Mouse (Mus musculus): ENCODE data around the gene Pdzd2.

Pdzd2 gene

GRCm38 (mm10) chr15:12617651-12618050 is 122.1 kb downstream of the Pdzd2 start:
- peak; percentile 38 for DNase-seq

GRCm38 (mm10) chr15:12617220-12617619 is 122.5 kb downstream of the Pdzd2 start:
- DNase-seq: no peak

DNA sequence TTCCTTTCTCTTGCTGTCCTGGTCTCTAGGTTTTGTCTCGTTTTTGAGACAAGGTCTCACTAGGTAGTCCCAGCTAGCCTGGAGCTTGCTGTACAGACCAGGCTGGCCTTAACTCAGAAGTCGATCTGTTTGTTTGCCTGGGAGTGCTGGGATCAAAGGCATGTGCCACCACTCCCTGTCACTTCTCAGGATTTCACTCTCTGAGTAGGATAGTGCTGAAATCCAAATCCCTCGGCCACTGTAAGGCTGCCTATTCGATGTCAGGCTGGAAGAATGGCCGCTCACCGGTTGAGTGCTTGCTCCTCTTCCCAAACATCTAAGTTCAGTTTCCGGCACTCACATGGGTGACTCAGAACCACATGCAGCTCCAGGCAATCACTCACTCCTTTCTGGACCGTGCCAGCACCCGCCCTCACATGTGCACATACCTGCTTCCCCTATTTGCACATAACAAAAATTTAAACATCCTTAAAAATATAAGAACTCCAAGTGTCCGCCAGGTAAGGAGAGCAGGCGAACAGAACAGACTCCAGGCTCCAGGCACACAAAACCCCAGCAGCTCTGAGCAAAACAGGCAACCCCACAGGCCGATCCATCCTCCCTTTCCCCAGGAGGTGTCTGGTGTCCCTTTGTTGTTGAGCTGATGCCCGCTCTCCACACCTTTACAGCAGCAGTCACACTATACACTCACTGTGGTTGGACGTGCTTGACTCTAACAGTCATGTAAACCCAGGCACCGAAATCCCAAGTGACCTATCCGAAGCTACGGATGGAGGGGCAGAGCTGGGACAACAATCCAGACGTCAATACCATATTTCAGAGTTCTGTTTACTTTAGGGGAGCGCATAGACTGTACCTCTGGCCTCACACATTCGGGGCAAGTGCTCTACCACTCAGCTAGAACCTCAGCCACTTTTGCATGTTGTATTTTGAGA is 124.5 kb downstream of the Pdzd2 start:
- no peak for DNase-seq

DNA sequence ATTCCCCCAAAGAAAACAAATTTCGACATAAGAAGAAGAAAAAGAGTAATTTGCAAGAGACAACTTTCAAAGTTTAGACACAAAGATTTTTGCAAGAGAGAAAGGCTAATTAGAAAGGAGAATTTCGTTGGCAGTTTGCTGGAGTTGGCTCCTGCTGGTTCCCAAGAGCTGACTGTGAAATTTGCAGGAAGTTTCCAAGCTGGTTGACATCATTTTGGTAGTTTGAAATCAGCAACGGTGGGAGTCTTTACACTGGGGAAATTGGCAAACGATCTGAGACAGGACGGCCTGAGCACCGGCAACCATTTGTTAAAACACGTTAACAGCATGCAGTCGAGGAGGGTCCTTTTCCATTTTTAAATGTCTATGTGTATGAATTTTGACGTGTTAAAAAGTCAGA is 125.7 kb downstream of the Pdzd2 start:
- no peak for DNase-seq

GRCm38 (mm10) chr15:12612944-12613675 is 126.6 kb downstream of the Pdzd2 start:
- DNase-seq: no peak

DNA sequence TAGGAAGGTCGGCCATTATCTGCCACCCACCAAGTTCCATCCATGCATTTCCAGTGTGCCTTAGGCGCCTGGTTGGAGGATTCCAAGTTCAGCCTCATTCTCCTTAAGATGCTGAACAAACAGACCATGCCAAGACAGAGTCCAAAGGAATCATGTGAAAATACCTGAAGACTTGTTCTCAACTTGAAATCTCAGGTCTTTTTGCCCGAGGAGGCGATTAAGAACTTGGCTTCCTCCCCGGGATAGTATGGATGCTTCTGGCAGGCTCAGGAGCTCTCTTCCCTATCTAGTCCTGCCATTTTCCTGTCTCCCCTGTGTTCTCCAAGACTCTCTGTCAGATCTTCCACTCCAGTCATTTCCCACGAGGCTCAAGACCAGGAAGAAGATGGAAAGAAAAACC is 131.6 kb downstream of the Pdzd2 start:
- no peak for DNase-seq

DNA sequence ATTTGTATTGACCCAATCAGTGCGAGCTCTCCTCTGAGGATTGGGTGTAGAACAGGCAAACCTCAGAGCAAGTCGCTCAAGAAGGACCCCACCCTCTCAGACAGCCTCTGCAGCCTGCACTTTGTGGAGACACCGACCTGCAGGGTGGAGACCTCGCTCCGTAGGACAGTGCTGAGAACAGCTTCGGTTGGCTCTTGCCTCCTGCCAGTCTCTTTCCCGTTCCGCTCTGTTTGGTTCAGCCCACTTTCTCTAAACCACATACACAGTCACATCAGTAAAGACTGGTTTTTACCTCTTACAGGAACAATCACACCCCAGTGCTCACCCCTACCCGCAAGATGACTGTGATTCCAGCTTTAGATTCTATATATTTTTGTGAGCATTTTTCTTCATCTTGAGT is 133.4 kb downstream of the Pdzd2 start:
- no peak for DNase-seq

DNA sequence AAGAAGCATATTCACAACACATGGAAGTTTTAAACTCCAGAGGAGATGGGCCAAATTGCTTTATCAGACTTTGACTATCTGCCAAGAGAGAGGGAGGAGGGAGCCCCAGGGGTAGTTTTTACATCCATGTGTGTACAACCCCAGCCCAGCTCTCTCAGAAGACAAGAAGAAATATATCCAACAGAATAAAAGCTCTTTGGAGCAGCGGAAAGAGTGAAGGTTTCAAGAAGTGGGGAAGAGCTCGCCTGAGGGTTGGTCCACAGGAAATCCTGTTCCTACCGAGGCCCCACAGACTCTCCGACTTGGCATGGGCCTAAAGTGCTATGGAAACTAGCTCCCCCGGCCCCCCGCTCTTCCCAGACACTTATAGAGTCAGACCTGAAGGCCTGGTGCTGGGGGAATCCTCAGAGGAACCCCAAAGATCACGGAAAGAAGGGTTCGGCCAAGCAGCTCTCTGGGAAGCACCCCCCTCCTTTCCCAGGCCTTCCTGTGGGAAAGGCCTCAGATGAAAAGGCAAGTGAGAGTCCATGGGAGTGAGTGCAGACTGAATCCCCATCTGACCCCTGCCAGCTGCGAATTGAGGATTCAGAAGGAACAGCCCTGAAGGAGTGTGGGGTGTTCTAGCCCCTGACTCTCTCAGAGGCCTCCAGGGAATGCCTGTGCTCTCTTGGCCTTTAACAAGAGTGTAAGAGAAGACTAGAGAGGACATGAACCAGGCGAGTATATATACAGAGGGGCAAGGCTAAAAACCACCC is 134.3 kb downstream of the Pdzd2 start:
- DNase-seq: no peak

- no peak for DNase-seq
Measured at GRCm38 (mm10) chr15:12603674-12604073, 136.1 kb downstream of the Pdzd2 start.

DNA sequence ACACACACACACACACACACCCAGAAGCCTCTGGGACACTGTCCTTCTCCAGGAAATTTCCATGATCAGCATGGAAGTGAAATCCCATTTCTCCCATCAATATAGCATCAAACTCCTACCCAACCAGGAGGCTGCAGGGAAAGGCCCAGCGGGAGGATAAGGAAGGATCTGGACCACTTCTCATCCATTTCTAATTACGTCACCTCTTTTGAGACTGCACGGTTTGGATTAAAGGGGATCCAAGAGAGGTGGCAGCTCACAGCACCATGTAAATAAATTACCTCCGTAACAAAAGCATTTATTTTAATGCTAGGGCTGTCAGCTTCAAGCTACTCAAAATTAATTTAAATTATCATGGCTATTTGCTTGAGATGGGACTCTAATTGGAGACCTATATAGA is 146.6 kb downstream of the Pdzd2 start:
- no peak for DNase-seq

- no peak for DNase-seq
Measured at GRCm38 (mm10) chr15:12592628-12593027, 147.1 kb downstream of the Pdzd2 start.

DNA sequence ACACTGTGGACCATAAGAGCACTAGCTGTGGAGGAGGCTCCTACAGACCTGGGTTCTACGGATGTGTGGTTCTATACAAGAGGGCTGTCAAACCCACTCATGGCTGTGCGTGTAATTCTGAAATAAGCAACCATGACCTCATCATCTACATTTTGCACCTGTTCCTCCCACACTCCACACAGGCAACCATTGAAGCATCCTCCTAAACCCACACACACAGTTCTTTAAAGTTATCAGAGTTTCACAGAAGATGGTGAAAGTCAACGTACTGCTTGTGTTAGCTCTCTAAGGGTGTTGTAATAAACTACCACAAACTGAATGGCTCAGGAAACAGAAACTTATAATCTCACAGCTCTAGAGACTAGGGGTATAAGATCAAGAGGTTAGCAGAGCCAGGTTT is 151.1 kb downstream of the Pdzd2 start:
- no peak for DNase-seq

DNA sequence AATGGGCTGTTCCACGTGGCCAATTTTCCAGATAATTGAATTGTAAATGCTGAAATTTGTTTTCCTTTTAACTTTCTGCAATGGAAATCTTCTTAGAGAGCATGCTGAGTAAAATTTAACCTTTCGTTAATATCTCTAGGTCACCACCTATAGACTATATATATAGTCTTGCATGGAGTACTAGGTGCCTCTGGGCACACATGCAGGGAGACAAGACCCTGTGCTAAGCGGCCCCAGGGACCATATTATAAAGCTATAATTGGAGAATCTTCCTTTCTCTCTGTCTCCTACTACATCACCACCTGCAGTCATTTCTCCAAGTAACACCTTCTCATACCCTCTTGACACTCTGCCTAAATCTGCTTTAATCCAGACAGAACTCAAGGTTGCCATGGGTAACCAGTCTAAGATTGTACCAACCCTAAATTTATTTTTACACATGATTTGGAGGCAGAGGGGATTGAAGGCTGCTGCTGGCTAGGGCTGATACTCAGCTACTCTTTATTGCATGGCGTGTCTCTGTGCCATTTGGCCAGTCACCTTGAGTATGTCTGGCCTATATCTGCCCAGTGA is 152.8 kb downstream of the Pdzd2 start:
- DNase-seq: no peak

- DNase-seq: peak; percentile 57
Measured at GRCm38 (mm10) chr15:12586154-12586553, 153.6 kb downstream of the Pdzd2 start.

DNA sequence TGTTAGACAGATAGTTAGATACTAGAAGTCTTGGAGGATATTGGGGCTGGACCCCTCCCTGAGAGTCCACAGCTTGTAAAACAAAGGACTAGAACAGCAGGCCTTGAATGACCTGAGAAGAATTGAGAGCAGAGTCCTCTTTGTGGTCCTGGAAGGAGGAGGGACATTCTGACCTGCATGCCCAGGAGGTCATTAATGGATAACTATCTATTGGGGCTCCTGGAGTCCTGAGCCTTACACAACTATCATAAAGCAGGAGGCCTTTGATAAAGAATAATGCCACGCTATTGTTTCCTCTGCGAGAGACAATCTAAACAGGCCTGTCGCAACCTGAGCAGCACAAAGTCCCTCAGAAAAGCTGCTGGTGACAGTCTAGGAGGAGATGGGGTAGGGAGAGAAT is 156.7 kb downstream of the Pdzd2 start:
- no peak for DNase-seq

GRCm38 (mm10) chr15:12582471-12582870 is 157.3 kb downstream of the Pdzd2 start:
- DNase-seq: no peak

- no peak for DNase-seq
Measured at GRCm38 (mm10) chr15:12579196-12579595, 160.5 kb downstream of the Pdzd2 start.

DNA sequence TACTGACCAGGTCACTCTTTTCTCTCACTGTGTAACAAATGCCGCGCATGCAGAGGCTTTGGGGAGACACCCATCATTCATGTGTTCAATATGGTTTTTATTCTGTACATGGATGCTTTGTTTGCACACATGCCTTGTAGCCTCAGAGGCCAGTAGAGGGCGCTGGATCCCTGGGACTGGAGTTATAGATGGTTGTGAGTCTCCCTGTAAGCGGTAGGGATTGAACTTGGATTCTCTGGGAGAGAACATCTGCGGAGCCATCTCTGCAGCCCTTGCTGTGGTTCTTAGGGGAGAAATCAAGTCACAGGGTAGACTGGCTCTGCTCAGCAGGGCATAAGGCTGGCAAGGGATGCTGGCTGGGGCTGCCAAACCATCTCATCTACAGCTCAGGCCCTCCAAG is 161.4 kb downstream of the Pdzd2 start:
- DNase-seq: peak; percentile 51

GRCm38 (mm10) chr15:12577715-12578114 is 162.0 kb downstream of the Pdzd2 start:
- DNase-seq: no peak

GRCm38 (mm10) chr15:12577054-12577696 is 162.5 kb downstream of the Pdzd2 start:
- DNase-seq: no peak

DNA sequence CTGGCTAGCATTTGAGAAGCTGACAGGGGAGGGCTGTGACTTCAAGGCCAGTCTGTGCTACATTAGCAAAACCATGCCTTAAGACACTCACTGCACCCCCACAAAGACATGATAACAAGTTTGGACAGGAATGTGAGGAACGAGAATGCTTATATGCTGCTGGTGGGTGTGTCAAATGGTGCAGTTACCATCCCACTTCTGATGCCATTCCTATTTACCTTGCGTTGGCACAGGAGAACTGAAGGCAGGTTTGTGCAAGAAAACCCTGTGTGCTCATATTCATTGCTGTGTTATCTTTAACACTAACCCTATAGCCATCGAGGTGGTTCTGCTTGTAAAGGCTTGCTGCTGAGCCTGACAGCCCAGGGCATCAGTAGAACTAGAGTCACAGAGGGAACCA is 166.1 kb downstream of the Pdzd2 start:
- DNase-seq: no peak

GRCm38 (mm10) chr15:12571168-12571567 is 168.6 kb downstream of the Pdzd2 start:
- DNase-seq: no peak
